Mouse (Mus musculus): ENCODE measurements around the gene Heyl. TPM values are rescaled to one million over a fixed set of nuclear protein-coding genes. Genes with fewer than 3 reads are reported as not detected.

Heyl gene
- polyA plus RNA-seq, 1 experiment from 2014 or later, result 13.9 TPM

- peaks cover 31% of the 10 kb centered on the region for H3K4me1 ChIP-seq (replicated peaks)
- H3K4me2 ChIP-seq (replicated peaks), result peak overlapping the region; percentile 7; the same call in 1 of the 2 replicates
- H3K27me3 ChIP-seq (replicated peaks), result peaks cover 13% of the 10 kb centered on the region
- H3K27ac ChIP-seq, result no peak overlapping the region
- H3K36me3 ChIP-seq, result no peaks in the 10 kb centered on the region
- ATAC-seq, result no peak
- no peak overlapping the region for H3K4me3 ChIP-seq (replicated peaks)
- WGBS, result 76% methylated on average over 13 of the region's 13 CpGs
- H3K9me3 ChIP-seq, result no peaks in the 10 kb centered on the region
- H3K9ac ChIP-seq, result no peak overlapping the region
These were observed 3.2 kb downstream of the Heyl start for GRCm38 (mm10) chr4:123236431-123237031.

- Histone ChIP-seq H3K27me3 (replicated peaks) (peaks cover 13% of the 10 kb centered on the region), H3K9me3 (no peaks in the 10 kb centered on the region), H3K27ac (peak overlapping the region; percentile 38; the same call in 1 of the 2 replicates), H3K4me3 (replicated peaks) (no peak overlapping the region), H3K36me3 (no peaks in the 10 kb centered on the region), H3K4me1 (replicated peaks) (peaks cover 31% of the 10 kb centered on the region), H3K9ac (no peak overlapping the region), H3K4me2 (replicated peaks) (0 out of 2 replicates have a peak overlapping the region, but pooled peaks have one; percentile 9)
- WGBS, result 62% methylated on average over 6 of the region's 6 CpGs
- ATAC-seq, result no peak
These were observed 4.3 kb downstream of the Heyl start for GRCm38 (mm10) chr4:123237386-123238266.

GRCm38 (mm10) chr4:123239361-123240203 lies 6.2 kb downstream of the Heyl start:
- ATAC-seq, result peak; percentile 80
- peak overlapping the region; percentile 33 for H3K9ac ChIP-seq
- WGBS, result 6% methylated on average over 53 of the region's 58 CpGs
- peaks cover 20% of the 10 kb centered on the region for H3K4me1 ChIP-seq (replicated peaks)
- H3K27ac ChIP-seq, result peak overlapping the region; percentile 77
- peaks cover 6% of the 10 kb centered on the region for H3K27me3 ChIP-seq (replicated peaks)
- H3K36me3 ChIP-seq, result no peaks in the 10 kb centered on the region
- no peaks in the 10 kb centered on the region for H3K9me3 ChIP-seq
- H3K4me3 ChIP-seq (replicated peaks), result peak overlapping the region; percentile 32
- H3K4me2 ChIP-seq (replicated peaks), result peak overlapping the region; percentile 76

GRCm38 (mm10) chr4:123246221-123246620 lies 12.9 kb downstream of the Heyl start:
- H3K27me3 ChIP-seq (replicated peaks), result no peaks in the 10 kb centered on the region
- no peak overlapping the region for H3K27ac ChIP-seq
- no peak for ATAC-seq
- no peaks in the 10 kb centered on the region for H3K36me3 ChIP-seq
- H3K9me3 ChIP-seq, result no peaks in the 10 kb centered on the region
- H3K9ac ChIP-seq, result no peak overlapping the region
- no peak overlapping the region for H3K4me2 ChIP-seq (replicated peaks)
- H3K4me1 ChIP-seq (replicated peaks), result peaks cover 15% of the 10 kb centered on the region
- 83% methylated on average over 7 of the region's 7 CpGs for WGBS
- H3K4me3 ChIP-seq (replicated peaks), result no peak overlapping the region

GRCm38 (mm10) chr4:123246651-123247050 lies 13.3 kb downstream of the Heyl start:
- H3K27ac ChIP-seq, result 0 out of 2 replicates have a peak overlapping the region, but pooled peaks have one; percentile 38
- ATAC-seq, result no peak

GRCm38 (mm10) chr4:123247147-123247880 lies 14.0 kb downstream of the Heyl start:
- Histone ChIP-seq H3K4me1 (replicated peaks) (peaks cover 15% of the 10 kb centered on the region), H3K9me3 (no peaks in the 10 kb centered on the region), H3K4me3 (replicated peaks) (no peak overlapping the region), H3K9ac (no peak overlapping the region), H3K27ac (0 out of 2 replicates have a peak overlapping the region, but pooled peaks have one; percentile 38), H3K4me2 (replicated peaks) (no peak overlapping the region), H3K36me3 (no peaks in the 10 kb centered on the region), H3K27me3 (replicated peaks) (no peaks in the 10 kb centered on the region)
- ATAC-seq, result peak; percentile 57
- 38% methylated on average over 7 of the region's 7 CpGs for WGBS

More at GRCm38 (mm10) chr4:123246651-123247050, 13.3 kb downstream of the Heyl start:
- Histone ChIP-seq H3K4me2 (replicated peaks) (no peak overlapping the region), H3K9me3 (no peaks in the 10 kb centered on the region), H3K9ac (no peak overlapping the region), H3K4me1 (replicated peaks) (peaks cover 15% of the 10 kb centered on the region), H3K27me3 (replicated peaks) (no peaks in the 10 kb centered on the region), H3K4me3 (replicated peaks) (no peak overlapping the region), H3K36me3 (no peaks in the 10 kb centered on the region)
- 86% methylated on average over 5 of the region's 5 CpGs for WGBS

GRCm38 (mm10) chr4:123248971-123249567 lies 15.7 kb downstream of the Heyl start:
- Histone ChIP-seq H3K36me3 (no peaks in the 10 kb centered on the region), H3K27me3 (replicated peaks) (no peaks in the 10 kb centered on the region), H3K4me3 (replicated peaks) (no peak overlapping the region), H3K9me3 (no peaks in the 10 kb centered on the region), H3K9ac (no peak overlapping the region), H3K27ac (no peak overlapping the region), H3K4me1 (replicated peaks) (peaks cover 15% of the 10 kb centered on the region), H3K4me2 (replicated peaks) (no peak overlapping the region)
- no peak for ATAC-seq
- 69% methylated on average over 7 of the region's 7 CpGs for WGBS

GRCm38 (mm10) chr4:123252214-123252613 lies 18.9 kb downstream of the Heyl start:
- Histone ChIP-seq H3K27ac (no peak overlapping the region), H3K9ac (no peak overlapping the region), H3K27me3 (replicated peaks) (no peaks in the 10 kb centered on the region), H3K9me3 (no peaks in the 10 kb centered on the region), H3K4me1 (replicated peaks) (peaks cover 8% of the 10 kb centered on the region), H3K4me3 (replicated peaks) (no peak overlapping the region), H3K36me3 (no peaks in the 10 kb centered on the region), H3K4me2 (replicated peaks) (no peak overlapping the region)
- WGBS, result 71% methylated on average over 5 of the region's 5 CpGs
- ATAC-seq, result no peak

- no peaks in the 10 kb centered on the region for H3K9me3 ChIP-seq
- H3K4me2 ChIP-seq (replicated peaks), result no peak overlapping the region
- no peaks in the 10 kb centered on the region for H3K27me3 ChIP-seq (replicated peaks)
- H3K27ac ChIP-seq, result no peak overlapping the region
- WGBS, result 12% methylated on average over 5 of the region's 5 CpGs
- no peak overlapping the region for H3K4me3 ChIP-seq (replicated peaks)
- no peak overlapping the region for H3K9ac ChIP-seq
- no peaks in the 10 kb centered on the region for H3K36me3 ChIP-seq
- peak; percentile 59; the same call in 1 of the 2 replicates for ATAC-seq
- 0 out of 2 replicates have a peak, but pooled peaks cover 1% of the 10 kb centered on the region for H3K4me1 ChIP-seq (replicated peaks)
These were observed 21.3 kb downstream of the Heyl start for GRCm38 (mm10) chr4:123254617-123255016.

GRCm38 (mm10) chr4:123260071-123260746 lies 26.9 kb downstream of the Heyl start:
- H3K36me3 ChIP-seq, result no peaks in the 10 kb centered on the region
- H3K9ac ChIP-seq, result no peak overlapping the region
- no peaks in the 10 kb centered on the region for H3K9me3 ChIP-seq
- 27% methylated on average over 8 of the region's 8 CpGs for whole genome bisulfite sequencing
- H3K4me2 ChIP-seq (replicated peaks), result no peak overlapping the region
- H3K4me1 ChIP-seq (replicated peaks), result peaks cover 12% of the 10 kb centered on the region
- H3K27ac ChIP-seq, result no peak overlapping the region
- no peak overlapping the region for H3K4me3 ChIP-seq (replicated peaks)
- peak; percentile 76 for ATAC-seq
- H3K27me3 ChIP-seq (replicated peaks), result no peaks in the 10 kb centered on the region

Data from intestine, embryonic 15.5 days (tissue).